Mouse (Mus musculus) thymus, adult 2 months (tissue): ENCODE measurements around the gene Cd9.

ENCODE experiments used
- CTCF ChIP-seq: fragments of 200-500 bp; IDR thresholded peaks from 2 replicates; pipeline ENCODE4 v1.5.1; 2012; ENCODE audit warnings: mild to moderate bottlenecking, control low read depth, low read length, moderate library complexity, borderline replicate concordance; ENCODE audit not compliant: control insufficient read depth, poor library complexity, insufficient read depth; ENCODE audit errors: extremely low read depth
- POLR2A ChIP-seq: fragments of 200-500 bp; IDR thresholded peaks from 2 replicates; pipeline ENCODE4 v1.6.1; 2012; ENCODE audit warnings: mild to moderate bottlenecking, low read length, control low read depth, moderate library complexity; ENCODE audit not compliant: control insufficient read depth, poor library complexity, insufficient read depth; ENCODE audit errors: extremely low read depth

- TF ChIP-seq POLR2A (no peak), CTCF (no peak)
These were observed 83.5 kb downstream of the Cd9 start for GRCm38 (mm10) chr6:125410995-125411547.
